Mouse (Mus musculus) spleen, postnatal 36 days (tissue): ENCODE measurements around the gene Gm4871.
A peak's percentile ranks its signal among the peaks of the same experiment; 100 is the strongest.
"Not testable (repeated sequence)": the region's sequence is repeated elsewhere in the genome, so short reads cannot be mapped to it uniquely, and the experiment has no call there.

Experiments
- DNase-seq, 2 experiments: peaks; one replicate each; pipeline ENCODE4 v3.0.0; 2022; ENCODE audit warnings: low spot score in 2 of 2, mixed read lengths in 1 of 2

The Gm4871 gene

DNA sequence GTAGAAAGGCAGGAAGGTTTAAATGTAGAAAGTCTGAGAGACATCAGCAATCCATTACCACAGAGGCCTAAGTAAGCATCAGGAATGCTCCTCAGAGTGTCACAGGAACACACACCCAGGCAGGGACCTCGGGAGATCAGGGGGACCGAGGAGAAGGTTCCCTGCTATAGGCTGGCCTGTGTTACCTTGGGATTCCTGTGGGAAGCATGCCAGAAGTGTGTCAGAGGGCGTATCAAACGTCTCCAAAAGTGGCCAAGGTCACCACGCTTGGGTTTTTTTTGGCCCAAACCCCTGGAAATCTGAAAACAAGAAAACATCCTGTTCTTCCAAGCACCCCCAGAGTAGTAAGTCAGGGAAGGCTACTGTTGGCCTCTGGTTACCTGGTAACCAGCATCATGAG lies at the start of gene Gm4871:
Gene Gm4871, minus strand, starts transcription at position 364 of the 400 bp plus-strand sequence.
- DNase-seq = not testable (repeated sequence)

DNA sequence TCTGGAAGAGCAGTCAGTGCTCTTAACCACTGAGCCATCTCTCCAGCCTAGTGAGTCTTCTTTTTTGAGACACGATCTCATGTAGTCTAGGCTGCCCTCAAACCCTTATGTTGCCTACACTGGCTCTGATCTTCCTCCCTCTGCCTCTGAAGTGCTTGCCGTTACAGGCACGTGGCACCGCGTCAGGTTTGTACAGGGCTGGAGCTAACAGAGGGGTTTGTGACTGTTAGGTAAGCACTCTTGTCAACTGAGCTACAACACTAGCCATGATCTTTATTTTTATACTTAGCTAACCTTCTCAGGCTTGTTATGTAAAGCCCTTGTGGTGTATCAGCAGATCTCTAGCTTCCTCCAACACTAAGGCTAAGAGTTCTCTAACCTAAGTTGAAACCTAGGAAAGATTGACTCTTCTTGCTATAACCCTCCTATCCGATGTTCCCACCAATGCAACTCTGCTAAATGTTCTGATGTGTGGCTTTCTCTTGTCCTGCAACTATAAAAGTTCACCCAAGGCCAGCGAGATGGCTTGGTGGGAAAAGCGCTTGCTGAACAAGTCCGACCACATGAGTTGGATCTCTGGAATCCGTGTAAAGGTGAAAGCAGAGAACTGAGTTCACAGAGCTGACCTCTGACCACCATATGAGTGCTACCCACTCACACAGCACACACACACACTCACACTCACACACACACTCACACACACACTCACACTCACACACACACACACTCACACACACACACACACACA lies 49.5 kb upstream of the Gm4871 start:
- DNase-seq = no peak

DNA sequence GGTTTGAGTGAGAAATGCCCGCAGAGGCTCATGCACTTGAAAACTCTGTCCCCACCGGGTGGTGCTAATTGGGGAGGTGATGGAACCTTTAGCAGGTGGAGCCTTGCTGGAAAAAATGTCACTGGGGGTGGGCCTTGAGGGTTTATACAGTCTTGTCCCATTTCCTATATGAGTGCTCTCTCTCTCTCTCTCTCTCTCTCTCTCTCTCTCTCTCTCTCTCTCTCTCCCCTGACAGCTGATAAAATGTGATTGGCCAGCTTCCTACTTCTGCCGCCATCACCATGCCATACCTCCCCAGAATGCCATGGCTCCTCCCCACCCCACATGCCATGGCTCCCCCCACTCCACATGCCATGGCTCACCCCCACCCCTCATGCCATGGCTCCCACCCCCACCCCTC lies 42.5 kb upstream of the Gm4871 start:
- no peak for DNase-seq

DNA sequence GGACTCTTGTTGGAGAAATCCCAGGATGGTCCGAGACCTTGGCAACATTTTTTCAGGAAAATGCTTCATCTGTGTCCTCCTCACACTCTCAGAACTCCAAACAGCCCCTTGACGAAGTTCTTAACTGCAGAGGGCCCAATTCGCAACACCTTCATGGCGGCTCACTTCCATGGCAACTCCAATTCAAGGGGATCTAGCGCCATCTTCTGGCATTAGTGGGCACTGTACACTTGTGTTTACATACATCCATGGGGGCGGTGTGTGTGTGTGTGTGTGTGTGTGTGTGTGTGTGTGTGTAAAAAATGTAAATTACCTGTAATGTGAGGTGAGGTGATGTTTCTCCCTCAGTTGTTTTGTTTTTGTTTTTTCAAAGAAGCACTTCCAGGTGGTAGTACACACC lies 38.8 kb upstream of the Gm4871 start:
- no peak for DNase-seq

DNA sequence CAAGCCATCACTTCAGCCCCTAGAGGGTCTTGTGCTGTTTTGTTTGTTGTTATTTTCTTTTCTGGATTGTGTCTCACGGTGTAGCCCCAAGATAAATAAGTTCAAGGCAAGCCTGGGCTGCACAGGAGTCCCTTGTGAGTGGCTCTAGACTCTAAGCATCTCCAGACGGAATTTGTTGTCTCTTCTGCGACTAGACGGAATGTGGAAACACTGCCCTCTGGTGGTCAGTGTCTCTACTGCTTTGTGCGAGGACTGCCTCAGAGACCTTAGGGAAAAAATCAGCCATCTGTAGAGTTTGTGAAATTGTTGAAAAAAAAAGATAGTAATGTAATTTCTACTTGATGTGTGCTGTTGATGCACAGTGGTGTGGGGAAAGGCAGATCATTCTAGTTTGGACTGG lies 37.2 kb upstream of the Gm4871 start:
- peak; percentile 18 to 43 for DNase-seq

DNA sequence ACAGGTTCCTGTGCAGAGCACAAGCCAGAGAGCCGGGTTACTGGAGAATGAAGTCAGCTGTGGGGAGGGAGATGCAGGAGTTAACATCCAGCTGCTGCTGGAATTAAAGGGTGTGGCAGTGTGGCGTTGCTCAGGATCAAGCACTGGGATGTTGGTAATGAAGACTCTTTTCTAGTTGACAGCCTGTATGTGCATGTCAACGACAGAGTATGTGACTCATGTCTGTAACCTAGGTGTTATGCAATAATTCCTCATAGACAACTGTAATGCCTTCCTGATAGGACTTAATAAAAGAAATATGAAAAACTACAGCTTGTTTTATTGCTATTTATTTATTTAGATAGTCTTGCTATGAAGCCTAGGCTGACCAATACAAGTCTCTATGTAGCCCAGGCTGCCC lies 36.3 kb upstream of the Gm4871 start:
- no peak for DNase-seq

DNA sequence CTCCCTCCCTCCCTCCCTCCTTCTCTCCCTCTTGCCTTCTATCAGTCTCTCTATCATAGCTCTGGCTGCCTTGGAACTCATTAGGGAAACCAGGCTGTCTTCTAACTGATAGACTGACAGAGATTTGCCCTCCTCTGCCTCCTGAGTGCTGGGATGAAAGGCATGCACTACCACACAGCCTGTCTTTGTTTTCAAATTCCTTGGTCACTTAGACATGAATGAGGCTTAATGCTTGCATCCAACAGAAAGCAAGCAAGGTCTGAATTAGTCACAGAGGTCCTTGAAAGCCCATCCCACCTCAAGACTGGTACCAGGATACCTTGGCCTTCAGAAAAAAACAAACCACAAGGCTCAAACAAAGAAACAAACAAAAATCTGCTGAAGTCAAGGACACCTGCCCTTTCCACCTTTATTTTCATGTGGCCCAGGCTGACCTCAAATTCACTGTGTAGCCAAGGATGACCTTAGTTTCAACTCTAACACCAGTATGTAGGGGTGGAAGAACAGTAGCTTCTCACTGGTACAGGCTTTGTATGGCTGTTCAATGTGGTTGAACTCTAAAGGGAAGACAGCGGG lies 32.3 kb upstream of the Gm4871 start:
- no peak for DNase-seq

DNA sequence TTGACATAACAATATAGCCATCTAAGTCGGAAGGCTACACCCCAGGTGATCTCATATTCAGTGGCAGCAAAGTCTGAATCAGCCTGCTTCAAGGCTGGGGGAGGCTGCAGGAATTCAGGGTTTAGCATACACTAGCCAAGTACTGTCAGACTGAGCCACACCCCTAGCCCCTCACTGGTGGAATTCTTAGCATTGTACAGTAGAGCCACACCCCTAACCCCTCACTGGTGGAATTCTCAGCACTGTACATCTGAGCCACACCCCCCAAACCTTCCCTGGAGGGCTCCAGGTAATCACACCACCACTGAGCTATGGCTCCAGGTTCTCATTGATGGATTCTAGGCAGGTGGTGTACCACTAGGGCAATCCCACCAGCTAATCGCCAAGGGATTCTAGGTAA lies 27.0 kb upstream of the Gm4871 start:
- DNase-seq = no peak

DNA sequence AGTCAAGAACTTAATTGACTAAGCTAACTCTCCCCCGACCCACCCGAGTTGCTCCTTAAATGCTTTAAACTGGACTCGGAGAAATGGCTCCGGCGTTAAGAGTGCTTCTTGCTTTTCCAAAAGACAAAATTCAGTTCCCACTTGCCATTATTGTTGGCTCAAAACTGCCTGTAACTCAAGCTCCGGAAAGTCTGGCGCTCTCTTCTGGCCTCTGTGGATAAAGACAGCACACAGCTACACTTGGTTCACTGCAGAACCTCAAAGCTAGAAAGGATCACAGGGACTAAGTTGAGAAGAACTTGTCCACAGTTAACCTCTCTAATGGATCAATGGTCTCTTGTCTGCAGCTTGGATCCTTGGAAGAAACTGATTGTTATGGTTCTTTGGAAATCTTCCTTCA lies 26.2 kb upstream of the Gm4871 start:
- no peak for DNase-seq

DNA sequence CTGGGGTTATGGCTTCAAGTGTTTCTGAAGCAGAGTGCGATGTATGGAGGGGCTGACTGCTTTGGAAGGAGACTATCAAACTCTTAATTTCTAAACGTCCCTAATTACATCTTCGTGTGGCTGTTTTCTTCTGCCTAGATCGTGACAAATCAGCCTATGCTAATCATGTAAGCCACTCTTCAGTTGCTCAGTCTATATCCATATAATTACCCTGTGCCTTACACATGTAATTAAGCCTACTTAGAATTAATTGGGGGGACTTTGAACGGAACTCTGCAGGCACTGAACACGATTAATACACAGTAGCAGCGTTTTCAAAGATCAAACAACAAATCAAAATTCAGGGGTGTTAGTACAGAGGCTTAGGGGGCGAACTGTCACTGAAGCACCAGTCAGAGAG lies 25.4 kb upstream of the Gm4871 start:
- DNase-seq = no peak

DNA sequence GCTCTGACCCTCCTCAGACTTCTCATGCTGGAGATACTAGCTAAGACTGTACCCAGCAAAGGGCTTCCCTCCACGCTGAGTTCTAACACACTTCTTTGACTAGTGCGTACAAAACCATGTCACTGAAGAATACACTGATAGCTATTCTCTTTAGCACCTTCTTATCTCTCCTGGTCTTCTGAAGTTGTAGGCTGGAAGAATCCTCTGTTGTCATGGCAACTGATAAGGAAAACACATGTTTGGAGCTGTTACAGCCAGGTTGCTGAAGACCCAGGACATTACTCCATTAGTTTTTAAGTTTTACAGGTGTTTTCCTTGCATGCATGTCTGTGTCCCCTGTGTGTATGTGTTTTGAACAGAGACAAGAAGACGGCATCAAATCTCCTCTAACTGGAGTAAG lies 21.6 kb upstream of the Gm4871 start:
- not testable (repeated sequence) for DNase-seq

DNA sequence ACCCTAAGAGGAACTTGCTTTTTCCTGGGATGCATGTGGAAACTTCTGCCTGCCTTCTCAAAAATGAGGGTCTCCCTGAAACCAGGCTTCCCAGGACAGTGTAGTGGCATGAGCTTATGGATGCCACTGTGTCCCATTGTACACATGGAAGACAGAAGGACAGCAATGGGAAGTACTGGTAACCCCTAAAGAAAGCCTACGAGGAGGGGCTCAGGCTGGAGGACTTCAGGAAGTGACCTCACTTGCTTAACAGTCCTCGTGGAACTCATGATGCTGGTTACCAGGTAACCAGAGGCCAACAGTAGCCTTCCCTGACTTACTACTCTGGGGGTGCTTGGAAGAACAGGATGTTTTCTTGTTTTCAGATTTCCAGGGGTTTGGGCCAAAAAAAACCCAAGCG lies 10.1 kb upstream of the Gm4871 start, which contains the start of gene 1700018F24Rik:
Gene 1700018F24Rik, plus strand, starts transcription at position 301 of the 400 bp plus-strand sequence.
- not testable (repeated sequence) for DNase-seq

DNA sequence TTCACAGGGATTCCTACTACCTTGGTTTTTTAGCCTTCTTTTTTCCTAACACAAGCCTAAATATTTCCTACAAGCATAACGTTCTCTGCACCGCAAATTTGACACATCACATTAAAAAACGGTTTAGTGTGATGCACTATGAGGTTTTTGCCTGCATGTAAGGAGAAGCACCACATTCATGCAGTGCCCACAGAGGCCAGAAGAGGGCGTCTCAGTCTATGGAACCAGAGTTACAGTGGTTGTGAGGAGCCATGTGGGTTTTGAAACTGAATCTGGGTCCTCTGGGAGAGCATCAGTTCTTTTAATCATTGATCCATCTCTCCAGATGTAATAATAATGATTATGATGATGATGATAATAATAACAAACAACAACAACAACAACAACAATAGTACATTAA lies 9.1 kb upstream of the Gm4871 start:
- no peak for DNase-seq

DNA sequence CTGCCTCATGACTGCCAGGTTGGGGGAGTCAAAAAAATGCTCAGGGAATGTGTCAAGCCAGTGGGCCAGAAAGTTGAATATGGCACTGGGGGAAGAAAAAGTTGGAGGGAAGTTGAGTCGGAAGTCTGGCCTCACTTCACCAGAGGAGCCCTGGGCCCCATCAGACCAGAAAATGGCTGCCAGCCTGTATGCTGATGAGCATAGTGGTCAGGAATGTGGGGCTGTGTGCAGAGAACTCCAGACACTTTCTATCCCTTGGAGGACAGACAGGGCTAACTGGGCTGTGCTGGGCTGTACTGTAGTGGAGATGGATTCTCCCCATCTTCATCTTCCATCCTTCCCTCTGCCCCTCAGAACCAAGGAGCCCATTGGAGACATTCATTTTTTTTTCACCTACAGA lies 2.1 kb downstream of the Gm4871 start:
- not testable (repeated sequence) for DNase-seq

DNA sequence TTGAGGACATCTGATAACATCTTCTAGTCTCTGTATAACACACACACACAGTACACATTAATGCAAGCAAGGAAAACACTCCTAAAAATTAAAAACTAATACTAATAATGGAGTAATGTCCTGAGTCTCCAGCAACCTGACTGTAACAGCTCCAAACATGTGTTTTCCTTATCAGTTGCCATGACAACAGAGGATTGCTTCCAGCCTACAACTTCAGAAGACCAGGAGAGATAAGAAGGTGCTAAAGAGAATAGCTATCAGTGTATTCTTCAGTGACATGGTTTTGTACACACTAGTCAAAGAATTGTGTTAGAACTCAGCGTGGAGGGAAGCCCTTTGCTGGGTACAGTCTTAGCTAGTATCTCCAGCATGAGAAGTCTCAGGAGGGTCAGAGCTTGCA lies 11.8 kb downstream of the Gm4871 start:
- DNase-seq = not testable (repeated sequence)

DNA sequence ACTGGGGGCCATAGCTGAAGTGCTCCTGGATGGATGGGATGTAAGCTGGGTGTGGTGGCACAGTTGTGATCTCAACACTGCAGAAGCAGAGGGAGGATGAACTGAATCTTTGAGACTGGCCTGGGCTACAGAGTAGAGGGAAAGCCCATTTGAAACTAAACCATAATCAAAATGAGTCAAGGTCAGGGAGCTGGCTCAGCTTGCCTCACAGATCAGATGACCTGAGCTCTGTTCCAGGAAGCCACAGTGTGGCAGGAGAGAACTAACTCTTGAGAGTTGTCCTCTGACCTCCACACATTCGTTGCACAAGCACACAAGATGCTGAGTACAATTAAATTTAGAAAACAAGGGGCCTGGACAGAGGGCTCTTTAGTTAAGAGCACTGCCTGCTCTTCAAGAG lies 12.3 kb downstream of the Gm4871 start:
- not testable (repeated sequence) for DNase-seq

DNA sequence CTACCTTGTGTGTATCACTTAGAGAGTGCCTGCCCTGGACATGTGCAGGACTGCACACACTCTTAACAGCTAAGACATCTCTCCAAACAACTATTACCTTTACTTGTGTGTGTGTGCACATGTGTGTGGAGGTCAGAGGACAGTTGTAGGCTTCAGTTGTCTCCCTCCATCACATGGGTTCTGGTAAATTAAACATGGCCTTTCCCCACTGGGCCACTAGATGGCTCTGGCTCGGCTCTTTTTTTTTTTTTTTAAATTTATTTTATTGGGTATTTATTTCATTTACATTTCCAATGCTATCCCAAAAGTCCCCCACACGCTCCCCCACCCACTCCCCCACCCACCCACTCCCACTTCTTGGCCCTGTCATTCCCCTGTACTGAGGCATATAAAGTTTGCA lies 15.8 kb downstream of the Gm4871 start:
- not testable (repeated sequence) for DNase-seq

DNA sequence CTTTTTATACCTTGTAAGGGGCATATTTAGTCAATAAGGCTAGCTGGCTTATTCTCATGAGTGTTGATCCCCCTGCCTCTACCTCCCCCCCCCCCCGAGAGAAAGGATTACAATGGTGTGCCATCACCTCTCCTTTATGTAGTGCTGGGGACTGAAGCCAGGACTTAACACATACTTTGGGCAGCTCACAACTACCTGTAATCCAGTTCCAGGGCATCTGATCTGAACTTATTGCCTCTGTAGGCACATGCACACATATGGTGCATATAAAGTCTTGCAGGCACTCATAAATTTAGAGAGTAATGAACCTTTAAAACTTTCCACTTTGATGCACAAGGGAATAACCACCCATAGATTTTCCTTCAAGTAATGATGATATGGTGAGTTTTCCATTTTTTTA lies 18.3 kb downstream of the Gm4871 start:
- DNase-seq = no peak

DNA sequence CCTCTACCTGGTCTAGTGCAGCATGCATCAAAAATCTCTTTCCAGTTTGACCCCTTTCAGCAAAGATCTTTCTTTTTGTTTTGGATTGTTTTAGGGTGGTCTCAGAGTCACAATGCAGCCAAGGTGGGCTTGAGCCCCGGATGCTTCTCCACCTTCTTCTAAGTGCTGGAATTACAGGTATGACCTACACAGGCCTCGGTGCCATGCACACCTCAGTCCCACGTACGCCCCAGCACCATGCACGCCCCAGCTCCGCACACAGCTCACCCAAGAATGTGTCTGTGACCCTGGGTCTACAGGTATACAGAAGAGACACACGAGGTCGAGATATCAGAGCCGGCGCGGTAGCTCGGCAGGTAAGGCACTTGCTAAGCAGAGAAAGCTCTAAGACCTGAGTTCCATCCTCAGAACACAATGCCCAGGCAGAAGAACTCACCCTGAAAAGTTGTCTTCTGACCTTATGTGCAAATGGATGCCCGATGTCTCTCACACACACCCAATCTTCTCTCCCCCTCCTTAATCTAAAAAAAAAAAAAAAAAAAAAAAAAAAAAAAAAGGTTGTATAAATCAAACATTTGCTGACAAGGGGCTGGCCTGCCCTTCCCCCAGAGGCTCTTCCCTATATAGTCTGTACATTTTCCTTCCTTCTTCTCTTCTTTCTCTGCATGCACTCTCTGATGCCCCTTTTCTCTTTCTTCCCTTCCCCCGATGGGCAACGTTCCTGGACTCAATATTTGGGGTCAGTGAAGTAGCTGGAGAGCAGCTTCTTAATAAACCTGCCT lies 23.5 kb downstream of the Gm4871 start:
- DNase-seq = no peak

DNA sequence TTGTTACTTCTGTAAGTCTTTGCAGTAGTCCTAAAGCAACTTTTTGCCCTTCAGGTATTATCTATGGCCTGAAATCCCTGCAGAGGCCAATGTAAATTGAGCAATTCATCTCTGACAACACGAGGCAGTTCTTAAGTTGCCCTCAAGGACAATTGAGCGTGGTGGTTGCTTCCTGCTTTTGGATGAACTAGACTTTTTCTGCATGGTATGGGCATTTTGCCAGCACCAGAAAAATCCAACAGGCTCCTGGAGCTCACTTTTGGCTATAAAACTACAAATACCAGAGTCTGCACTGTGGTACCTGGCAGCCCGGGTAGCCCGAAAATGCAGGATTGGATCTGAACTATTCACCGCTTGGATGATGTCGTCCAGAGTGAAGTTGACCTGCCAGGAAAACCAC lies 27.0 kb downstream of the Gm4871 start:
- no peak for DNase-seq

DNA sequence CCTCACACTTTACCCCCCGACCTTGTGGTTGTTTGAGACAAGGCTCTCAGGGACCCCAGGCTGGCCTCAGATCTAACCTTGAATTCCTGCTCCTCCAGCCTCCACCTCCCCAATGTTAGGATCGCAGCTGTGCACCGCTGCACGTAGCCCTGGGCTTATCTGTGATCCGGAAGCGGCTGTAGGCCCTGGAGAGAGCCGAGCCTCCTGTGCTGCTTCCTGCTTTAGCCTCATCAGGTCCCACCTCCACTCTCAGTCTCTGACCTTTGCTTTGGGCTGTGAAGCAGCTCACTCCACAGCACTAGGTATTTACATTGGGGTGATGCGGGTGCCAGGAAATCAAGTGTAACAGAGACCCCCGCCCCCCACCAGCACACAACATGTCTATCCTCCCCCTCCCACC lies 28.1 kb downstream of the Gm4871 start:
- DNase-seq = no peak

DNA sequence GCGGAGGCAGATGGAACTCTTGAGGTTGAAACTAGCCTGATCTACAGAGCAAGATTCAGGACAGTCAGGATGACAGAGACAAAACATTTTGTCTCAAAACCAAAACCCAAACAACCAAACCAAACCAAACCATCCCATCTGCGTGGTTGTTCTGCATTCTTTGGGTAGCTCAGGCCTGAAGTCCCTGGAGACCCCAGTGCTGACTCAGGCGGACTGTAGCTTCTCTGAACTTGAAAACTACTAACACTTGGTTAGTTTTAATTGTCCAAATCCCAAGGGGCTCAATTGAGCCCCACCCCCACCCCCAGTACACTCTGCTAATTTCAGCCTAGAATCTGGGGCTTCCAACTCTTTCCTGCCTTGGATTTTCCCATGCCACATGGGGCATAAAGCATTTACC lies 29.2 kb downstream of the Gm4871 start:
- DNase-seq = no peak

DNA sequence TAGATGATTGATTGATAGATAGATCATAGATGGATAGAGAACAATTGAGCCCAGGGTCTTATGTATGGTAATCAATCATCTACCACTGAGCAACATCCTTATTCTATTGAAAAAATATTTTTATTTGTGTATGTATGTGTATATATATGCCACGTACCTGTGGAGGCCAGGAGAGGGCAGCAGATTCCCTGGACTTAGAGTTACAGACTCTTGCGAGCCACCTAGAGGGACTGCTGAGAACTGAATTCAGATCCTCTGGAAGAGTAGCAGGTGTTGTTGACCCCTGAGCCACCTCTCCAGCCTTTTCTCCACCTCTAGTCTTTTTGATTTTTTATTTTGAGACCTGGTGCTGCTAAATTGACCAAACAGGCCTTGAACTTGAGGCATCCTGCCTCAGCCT lies 34.1 kb downstream of the Gm4871 start:
- DNase-seq = no peak
